Mouse (Mus musculus): Measurements from ENCODE around the gene Oas1g. TPM values are rescaled to one million over a fixed set of nuclear protein-coding genes. Genes with fewer than 3 reads are reported as not detected.

Gene Oas1g
- polyA plus RNA-seq, 1 experiment, result 105 TPM

GRCm38 (mm10) chr5:120865336-120865860 is 22.0 kb downstream of the Oas1g start:
- Histone ChIP-seq H3K4me1 (ENCODE audit: control insufficient read depth, insufficient read depth, low read length) (no peaks in the 10 kb centered on the region), H3K27ac (ENCODE audit: insufficient read depth, low read depth, low read length) (no peak overlapping the region), H3K4me3 (ENCODE audit: insufficient read depth, low read length) (no peak overlapping the region)
- TF ChIP-seq CTCF (IDR thresholded peaks at IDR 0.05; ENCODE audit: low read depth, low read length), result peak; percentile 41; the same call in 1 of the 2 replicates
- no peak for TF ChIP-seq POLR2A (IDR thresholded peaks at IDR 0.05; ENCODE audit: borderline replicate concordance, low read depth, low read length)

GRCm38 (mm10) chr5:120861121-120861520 is 26.3 kb downstream of the Oas1g start, which contains the start of gene Oas1h:
TSS of gene Oas1h (plus strand) at chr5:120861421.
- no peak within 1 kb of the TSS for H3K27ac ChIP-seq (ENCODE audit: insufficient read depth, low read depth, low read length)
- H3K4me3 ChIP-seq (ENCODE audit: insufficient read depth, low read length), result no peak within 1 kb of the TSS
- no peaks in the 10 kb centered on the region for H3K4me1 ChIP-seq (ENCODE audit: control insufficient read depth, insufficient read depth, low read length)
- TF ChIP-seq CTCF (IDR thresholded peaks at IDR 0.05; ENCODE audit: low read depth, low read length), result no peak
- TF ChIP-seq POLR2A (IDR thresholded peaks at IDR 0.05; ENCODE audit: borderline replicate concordance, low read depth, low read length), result no peak

GRCm38 (mm10) chr5:120859241-120859640 is 28.2 kb downstream of the Oas1g start:
- no peaks in the 10 kb centered on the region for H3K4me1 ChIP-seq (ENCODE audit: control insufficient read depth, insufficient read depth, low read length)
- H3K4me3 ChIP-seq (ENCODE audit: insufficient read depth, low read length), result no peak overlapping the region
- TF ChIP-seq POLR2A (IDR thresholded peaks at IDR 0.05; ENCODE audit: borderline replicate concordance, low read depth, low read length) (no peak), CTCF (IDR thresholded peaks at IDR 0.05; ENCODE audit: low read depth, low read length) (no peak)
- H3K27ac ChIP-seq (ENCODE audit: insufficient read depth, low read depth, low read length), result no peak overlapping the region

- TF ChIP-seq CTCF (IDR thresholded peaks at IDR 0.05; ENCODE audit: low read depth, low read length), result peak; percentile 56; the same call in 1 of the 2 replicates
- TF ChIP-seq POLR2A (IDR thresholded peaks at IDR 0.05; ENCODE audit: borderline replicate concordance, low read depth, low read length), result no peak
- H3K4me1 ChIP-seq (ENCODE audit: control insufficient read depth, insufficient read depth, low read length), result no peaks in the 10 kb centered on the region; the same call in 1 of the 2 replicates
- H3K4me3 ChIP-seq (ENCODE audit: insufficient read depth, low read length), result no peak overlapping the region
- no peak overlapping the region for H3K27ac ChIP-seq (ENCODE audit: insufficient read depth, low read depth, low read length)
Measured at GRCm38 (mm10) chr5:120849601-120850136, 37.7 kb downstream of the Oas1g start.

- Histone ChIP-seq H3K4me3 (ENCODE audit: insufficient read depth, low read length) (no peak within 1 kb of the TSS), H3K27ac (ENCODE audit: insufficient read depth, low read depth, low read length) (no peak within 1 kb of the TSS), H3K4me1 (ENCODE audit: control insufficient read depth, insufficient read depth, low read length) (no peaks in the 10 kb centered on the region; the same call in 1 of the 2 replicates)
- TF ChIP-seq POLR2A (IDR thresholded peaks at IDR 0.05; ENCODE audit: borderline replicate concordance, low read depth, low read length) (no peak), CTCF (IDR thresholded peaks at IDR 0.05; ENCODE audit: low read depth, low read length) (no peak)
Measured at GRCm38 (mm10) chr5:120847067-120847466, 40.3 kb downstream of the Oas1g start, which contains the start of gene Oas1f. TSS of gene Oas1f (plus strand) at chr5:120847367.

GRCm38 (mm10) chr5:120844713-120845112 is 42.7 kb downstream of the Oas1g start:
- Histone ChIP-seq H3K4me3 (ENCODE audit: insufficient read depth, low read length) (no peak overlapping the region), H3K27ac (ENCODE audit: insufficient read depth, low read depth, low read length) (no peak overlapping the region), H3K4me1 (ENCODE audit: control insufficient read depth, insufficient read depth, low read length) (no peaks in the 10 kb centered on the region; the same call in 1 of the 2 replicates)
- TF ChIP-seq CTCF (IDR thresholded peaks at IDR 0.05; ENCODE audit: low read depth, low read length) (no peak), POLR2A (IDR thresholded peaks at IDR 0.05; ENCODE audit: borderline replicate concordance, low read depth, low read length) (no peak)

GRCm38 (mm10) chr5:120836731-120837585 is 50.5 kb downstream of the Oas1g start:
- TF ChIP-seq POLR2A (IDR thresholded peaks at IDR 0.05; ENCODE audit: borderline replicate concordance, low read depth, low read length), result no peak
- peak; percentile 83 for TF ChIP-seq CTCF (IDR thresholded peaks at IDR 0.05; ENCODE audit: low read depth, low read length)
- Histone ChIP-seq H3K4me1 (ENCODE audit: control insufficient read depth, insufficient read depth, low read length) (no peaks in the 10 kb centered on the region), H3K4me3 (ENCODE audit: insufficient read depth, low read length) (no peak overlapping the region), H3K27ac (ENCODE audit: insufficient read depth, low read depth, low read length) (no peak overlapping the region)

GRCm38 (mm10) chr5:120833335-120834280 is 53.8 kb downstream of the Oas1g start:
- no peak overlapping the region for H3K4me3 ChIP-seq (ENCODE audit: insufficient read depth, low read length)
- TF ChIP-seq POLR2A (IDR thresholded peaks at IDR 0.05; ENCODE audit: borderline replicate concordance, low read depth, low read length), result no peak
- no peak for TF ChIP-seq CTCF (IDR thresholded peaks at IDR 0.05; ENCODE audit: low read depth, low read length)
- no peak overlapping the region for H3K27ac ChIP-seq (ENCODE audit: insufficient read depth, low read depth, low read length)
- H3K4me1 ChIP-seq (ENCODE audit: control insufficient read depth, insufficient read depth, low read length), result no peaks in the 10 kb centered on the region

- TF ChIP-seq CTCF (IDR thresholded peaks at IDR 0.05; ENCODE audit: low read depth, low read length), result no peak
- H3K27ac ChIP-seq (ENCODE audit: insufficient read depth, low read depth, low read length), result no peak overlapping the region
- H3K4me3 ChIP-seq (ENCODE audit: insufficient read depth, low read length), result no peak overlapping the region
- H3K4me1 ChIP-seq (ENCODE audit: control insufficient read depth, insufficient read depth, low read length), result no peaks in the 10 kb centered on the region
Measured at GRCm38 (mm10) chr5:120831031-120831430, 56.4 kb downstream of the Oas1g start.

Other genes starting within 250 kb of the Oas1g start
- gene Rasal1, start 238.8 kb downstream of the Oas1g start, polyA plus RNA-seq (2012; ENCODE audit: insufficient read depth, insufficient read length, missing spikeins), result 0.65 TPM in 1 of 2 replicates, not detected in the other
- not detected in 2 replicates for gene Dtx1, start 175.7 kb downstream of the Oas1g start, polyA plus RNA-seq (2012; ENCODE audit: insufficient read depth, insufficient read length, missing spikeins)
- 132 and 142 TPM in 2 replicates for gene Oas2, start 137.8 kb downstream of the Oas1g start, polyA plus RNA-seq (2012; ENCODE audit: insufficient read depth, insufficient read length, missing spikeins)
- 48.7 and 58.3 TPM in 2 replicates for gene Oas3, start 110.0 kb downstream of the Oas1g start, polyA plus RNA-seq (2012; ENCODE audit: insufficient read depth, insufficient read length, missing spikeins)
- gene Oas1e, start 92.1 kb downstream of the Oas1g start, polyA plus RNA-seq (2012; ENCODE audit: insufficient read depth, insufficient read length, missing spikeins), result not detected in 2 replicates
- 9.6 and 13.3 TPM in 2 replicates for gene Oas1c, start 75.1 kb downstream of the Oas1g start, polyA plus RNA-seq (2012; ENCODE audit: insufficient read depth, insufficient read length, missing spikeins)
- gene Oas1f, start 40.2 kb downstream of the Oas1g start, polyA plus RNA-seq (2012; ENCODE audit: insufficient read depth, insufficient read length, missing spikeins), result not detected in 2 replicates
- not detected in 2 replicates for gene Oas1h, start 26.2 kb downstream of the Oas1g start, polyA plus RNA-seq (2012; ENCODE audit: insufficient read depth, insufficient read length, missing spikeins)
- 89.3 and 92.0 TPM in 2 replicates for gene Oas1a, start 19.9 kb upstream of the Oas1g start, polyA plus RNA-seq (2012; ENCODE audit: insufficient read depth, insufficient read length, missing spikeins)
- gene Oas1d, start 26.9 kb upstream of the Oas1g start, polyA plus RNA-seq (2012; ENCODE audit: insufficient read depth, insufficient read length, missing spikeins), result not detected in 2 replicates
- gene Rph3a, start 122.5 kb upstream of the Oas1g start, polyA plus RNA-seq (2012; ENCODE audit: insufficient read depth, insufficient read length, missing spikeins), result not detected in 2 replicates

Measured in bone marrow macrophage, adult 2 months (primary cell).